Mouse (Mus musculus): ENCODE measurements around the gene Kifc5b. TPM values are rescaled to one million over a fixed set of nuclear protein-coding genes. Genes with fewer than 3 reads are reported as not detected.

Kifc5b gene
- polyA plus RNA-seq, 1 experiment from 2014 or later = 0.94 TPM

DNA sequence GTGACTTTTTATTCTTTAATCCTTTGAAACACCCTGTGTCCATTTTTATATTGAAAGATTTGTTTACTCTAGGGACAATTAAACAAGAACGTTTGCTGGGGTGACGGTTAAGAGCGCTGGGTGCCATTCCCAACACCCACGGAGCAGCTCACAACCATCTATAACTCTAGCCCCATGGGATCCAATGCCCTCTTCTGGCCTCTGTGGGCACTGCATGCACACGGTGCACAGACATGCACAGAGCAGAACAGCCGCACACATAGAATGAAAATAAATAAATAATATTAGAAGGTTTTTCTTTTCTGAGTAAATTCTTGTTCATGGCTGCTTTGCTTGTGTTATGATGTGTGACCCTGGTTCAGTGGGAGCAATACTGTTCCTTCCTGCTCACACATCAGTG is 37.7 kb upstream of the Kifc5b start:
- no peaks in the 10 kb centered on the region for H3K9me3 ChIP-seq (ENCODE audit: control insufficient read depth)
- 85% methylated on average over 6 of the region's 6 CpGs for WGBS
- H3K4me2 ChIP-seq (replicated peaks; ENCODE audit: low read depth) = no peak overlapping the region
- H3K9ac ChIP-seq (ENCODE audit: low read depth, low read length) = no peak overlapping the region
- peak; percentile 31; the same call in 1 of the 2 replicates for TF ChIP-seq CTCF (IDR thresholded peaks at IDR 0.05; ENCODE audit: low read depth)
- no peaks in the 10 kb centered on the region for H3K27me3 ChIP-seq (replicated peaks; ENCODE audit: control insufficient read depth, insufficient read depth, low read length)
- H3K27ac ChIP-seq (ENCODE audit: low read depth, low read length) = no peak overlapping the region
- no peaks in the 10 kb centered on the region for H3K4me1 ChIP-seq (replicated peaks; ENCODE audit: control insufficient read depth, insufficient read depth, low read length)
- no peak for ATAC-seq
- H3K36me3 ChIP-seq (ENCODE audit: control insufficient read depth, insufficient read depth) = no peaks in the 10 kb centered on the region
- no peak overlapping the region for H3K4me3 ChIP-seq (ENCODE audit: low read depth, low read length)

DNA sequence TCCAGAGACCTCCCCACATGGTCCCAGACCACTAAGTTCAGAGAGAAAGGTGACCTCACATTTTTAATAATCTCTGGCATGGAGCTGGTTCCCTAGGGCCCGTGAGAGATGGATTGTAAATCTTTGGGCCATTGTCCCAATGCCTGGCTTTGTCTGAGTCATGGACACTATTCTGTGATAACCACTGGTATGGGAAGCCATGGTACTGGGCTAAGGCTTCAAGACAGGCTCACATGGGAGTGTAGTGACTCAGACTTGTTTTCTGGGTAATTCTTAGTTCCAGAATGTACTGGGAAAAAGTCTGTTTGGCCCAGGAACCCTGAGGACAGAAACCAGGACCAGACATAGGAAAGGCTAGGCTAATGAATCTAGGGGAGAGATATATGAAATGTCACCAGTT is 34.2 kb upstream of the Kifc5b start:
- 77% methylated on average over 1 of the region's 1 CpGs for WGBS
- TF ChIP-seq CTCF (IDR thresholded peaks at IDR 0.05; ENCODE audit: low read depth) = no peak
- no peak overlapping the region for H3K4me3 ChIP-seq (ENCODE audit: low read depth, low read length)
- no peak overlapping the region for H3K4me2 ChIP-seq (replicated peaks; ENCODE audit: low read depth)
- no peak overlapping the region for H3K9ac ChIP-seq (ENCODE audit: low read depth, low read length)
- no peaks in the 10 kb centered on the region for H3K36me3 ChIP-seq (ENCODE audit: control insufficient read depth, insufficient read depth)
- H3K27me3 ChIP-seq (replicated peaks; ENCODE audit: control insufficient read depth, insufficient read depth, low read length) = no peaks in the 10 kb centered on the region
- H3K27ac ChIP-seq (ENCODE audit: low read depth, low read length) = no peak overlapping the region
- H3K9me3 ChIP-seq (ENCODE audit: control insufficient read depth) = no peaks in the 10 kb centered on the region
- H3K4me1 ChIP-seq (replicated peaks; ENCODE audit: control insufficient read depth, insufficient read depth, low read length) = peaks cover 8% of the 10 kb centered on the region; the same call in 1 of the 2 replicates
- no peak for ATAC-seq

DNA sequence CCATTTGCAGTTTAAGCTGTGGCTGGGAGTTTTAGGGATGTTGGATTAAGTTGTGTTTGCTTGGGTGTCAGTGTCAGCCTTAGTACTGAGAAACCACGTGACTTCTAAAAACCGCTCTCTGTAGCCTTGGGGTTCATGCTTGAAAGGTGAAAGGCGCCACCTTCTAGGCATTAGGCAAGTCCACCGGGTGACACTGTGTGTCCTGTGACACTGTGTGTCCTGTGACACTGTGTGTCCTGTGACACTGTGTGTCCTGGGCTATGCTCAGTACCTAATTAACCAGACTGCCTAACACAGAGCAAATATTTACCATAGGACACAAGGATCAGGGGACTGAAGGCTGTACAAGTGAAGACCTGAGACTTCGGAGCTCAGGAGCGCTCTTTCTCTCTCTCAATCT is 33.3 kb upstream of the Kifc5b start:
- Histone ChIP-seq H3K4me3 (ENCODE audit: low read depth, low read length) (no peak overlapping the region), H3K27ac (ENCODE audit: low read depth, low read length) (no peak overlapping the region), H3K4me1 (replicated peaks; ENCODE audit: control insufficient read depth, insufficient read depth, low read length) (peaks cover 8% of the 10 kb centered on the region; the same call in 1 of the 2 replicates), H3K27me3 (replicated peaks; ENCODE audit: control insufficient read depth, insufficient read depth, low read length) (no peaks in the 10 kb centered on the region), H3K36me3 (ENCODE audit: control insufficient read depth, insufficient read depth) (no peaks in the 10 kb centered on the region), H3K4me2 (replicated peaks; ENCODE audit: low read depth) (0 out of 2 replicates have a peak overlapping the region, but pooled peaks have one; percentile 71), H3K9me3 (ENCODE audit: control insufficient read depth) (no peaks in the 10 kb centered on the region), H3K9ac (ENCODE audit: low read depth, low read length) (no peak overlapping the region)
- WGBS = 65% methylated on average over 6 of the region's 6 CpGs
- no peak for ATAC-seq
- no peak for TF ChIP-seq CTCF (IDR thresholded peaks at IDR 0.05; ENCODE audit: low read depth)

DNA sequence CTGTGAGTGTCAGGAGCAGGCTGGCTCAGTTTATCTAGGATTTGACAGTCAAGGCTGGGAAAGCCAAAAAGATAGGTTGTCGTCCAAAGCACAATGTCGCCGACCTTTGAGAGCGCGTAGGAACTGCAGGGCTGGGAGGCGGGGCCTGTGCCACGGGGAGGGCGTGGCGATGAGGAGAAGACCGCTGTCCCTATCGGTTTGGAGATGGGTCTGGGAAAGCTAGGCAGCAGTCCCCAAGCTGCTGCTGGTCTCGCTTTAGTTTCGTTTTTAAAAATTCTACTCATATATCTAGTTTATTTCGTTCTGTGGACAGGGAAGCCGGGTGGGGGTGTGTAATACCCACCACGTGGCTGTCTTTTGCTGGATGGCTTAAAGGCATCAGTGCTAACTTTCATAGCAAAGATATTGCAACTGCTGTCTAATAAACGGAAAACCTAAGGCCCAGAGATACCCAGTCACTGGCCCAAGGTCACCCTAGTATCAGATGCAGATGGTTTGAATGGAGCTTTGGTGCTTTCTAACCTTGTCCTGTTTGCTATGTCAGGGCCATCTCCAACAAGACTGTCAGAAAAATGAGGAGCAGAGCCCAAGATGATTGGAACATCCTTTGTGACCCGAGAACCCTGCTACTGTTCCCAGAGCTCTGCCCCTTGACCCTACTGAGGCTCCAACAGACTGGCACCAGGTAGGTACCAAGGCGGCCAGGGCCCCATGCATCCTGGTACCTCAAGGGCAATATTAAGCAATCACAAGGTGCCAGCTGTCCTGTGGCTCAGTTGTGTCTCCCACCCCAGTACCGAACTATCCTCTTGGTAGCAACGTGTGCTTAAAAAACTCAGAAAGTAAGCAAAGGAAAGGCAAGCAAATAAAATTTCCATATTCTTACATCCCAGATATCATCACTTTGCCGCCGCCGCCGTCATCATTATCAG is 31.6 kb upstream of the Kifc5b start:
- H3K27me3 ChIP-seq (replicated peaks; ENCODE audit: control insufficient read depth, insufficient read depth, low read length) = no peaks in the 10 kb centered on the region
- peaks cover 8% of the 10 kb centered on the region; the same call in 1 of the 2 replicates for H3K4me1 ChIP-seq (replicated peaks; ENCODE audit: control insufficient read depth, insufficient read depth, low read length)
- H3K36me3 ChIP-seq (ENCODE audit: control insufficient read depth, insufficient read depth) = no peaks in the 10 kb centered on the region
- peak; percentile 61; the same call in 1 of the 2 replicates for ATAC-seq
- no peaks in the 10 kb centered on the region for H3K9me3 ChIP-seq (ENCODE audit: control insufficient read depth)
- peak overlapping the region; percentile 71 for H3K4me2 ChIP-seq (replicated peaks; ENCODE audit: low read depth)
- peak overlapping the region; percentile 45 for H3K4me3 ChIP-seq (ENCODE audit: low read depth, low read length)
- H3K27ac ChIP-seq (ENCODE audit: low read depth, low read length) = no peak overlapping the region
- 15% methylated on average over 25 of the region's 25 CpGs for WGBS
- peak; percentile 77 for TF ChIP-seq CTCF (IDR thresholded peaks at IDR 0.05; ENCODE audit: low read depth)
- H3K9ac ChIP-seq (ENCODE audit: low read depth, low read length) = 0 out of 2 replicates have a peak overlapping the region, but pooled peaks have one; percentile 11

DNA sequence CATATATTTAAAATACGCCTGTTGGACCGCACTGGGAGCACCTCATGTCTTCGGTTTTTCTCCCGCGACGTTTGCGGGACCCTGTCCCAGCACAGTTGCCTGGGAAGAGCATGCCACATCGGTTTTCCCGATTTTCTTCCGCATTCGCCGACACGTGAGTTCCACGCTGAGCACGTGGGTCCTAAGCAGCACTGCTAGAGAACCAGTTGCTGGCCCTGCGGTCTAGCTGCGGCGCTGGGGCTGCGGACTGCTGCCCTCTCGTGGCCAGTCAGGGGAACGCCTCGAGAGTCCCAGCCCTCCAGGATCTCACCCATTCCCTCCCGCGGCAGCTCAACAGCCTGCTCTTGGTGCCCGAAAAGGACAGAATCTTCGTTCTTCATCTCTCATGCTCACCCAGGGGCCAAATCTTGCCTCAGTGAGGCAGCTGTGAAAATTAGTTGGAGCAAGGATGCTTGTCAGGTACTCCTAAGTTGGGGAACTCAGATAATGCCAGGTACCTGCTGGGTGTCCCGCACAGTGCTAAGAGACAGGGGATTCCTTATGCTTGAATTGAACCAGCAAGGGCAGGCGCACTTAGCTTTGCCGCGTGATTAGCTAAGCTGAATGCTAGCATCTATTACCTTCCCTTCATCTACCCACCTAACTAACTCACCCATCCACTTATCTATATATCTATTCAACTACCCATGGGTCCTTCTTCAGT is 30.7 kb upstream of the Kifc5b start:
- peak; percentile 100 for TF ChIP-seq CTCF (IDR thresholded peaks at IDR 0.05; ENCODE audit: low read depth)
- Histone ChIP-seq H3K27me3 (replicated peaks; ENCODE audit: control insufficient read depth, insufficient read depth, low read length) (no peaks in the 10 kb centered on the region), H3K27ac (ENCODE audit: low read depth, low read length) (no peak overlapping the region), H3K4me3 (ENCODE audit: low read depth, low read length) (peak overlapping the region; percentile 45), H3K9ac (ENCODE audit: low read depth, low read length) (no peak overlapping the region), H3K4me1 (replicated peaks; ENCODE audit: control insufficient read depth, insufficient read depth, low read length) (peaks cover 8% of the 10 kb centered on the region; the same call in 1 of the 2 replicates), H3K4me2 (replicated peaks; ENCODE audit: low read depth) (peak overlapping the region; percentile 71), H3K9me3 (ENCODE audit: control insufficient read depth) (no peaks in the 10 kb centered on the region), H3K36me3 (ENCODE audit: control insufficient read depth, insufficient read depth) (no peaks in the 10 kb centered on the region)
- ATAC-seq = peak; percentile 86
- WGBS = 9% methylated on average over 30 of the region's 30 CpGs

GRCm38 (mm10) chr17:26887926-26888325 is 29.0 kb upstream of the Kifc5b start:
- Histone ChIP-seq H3K4me3 (ENCODE audit: low read depth, low read length) (no peak overlapping the region), H3K27me3 (replicated peaks; ENCODE audit: control insufficient read depth, insufficient read depth, low read length) (no peaks in the 10 kb centered on the region), H3K36me3 (ENCODE audit: control insufficient read depth, insufficient read depth) (no peaks in the 10 kb centered on the region), H3K4me1 (replicated peaks; ENCODE audit: control insufficient read depth, insufficient read depth, low read length) (peaks cover 8% of the 10 kb centered on the region; the same call in 1 of the 2 replicates), H3K27ac (ENCODE audit: low read depth, low read length) (no peak overlapping the region), H3K9ac (ENCODE audit: low read depth, low read length) (no peak overlapping the region), H3K4me2 (replicated peaks; ENCODE audit: low read depth) (no peak overlapping the region), H3K9me3 (ENCODE audit: control insufficient read depth) (no peaks in the 10 kb centered on the region)
- 29% methylated on average over 3 of the region's 3 CpGs for WGBS
- TF ChIP-seq CTCF (IDR thresholded peaks at IDR 0.05; ENCODE audit: low read depth) = no peak
- no peak for ATAC-seq
